Mouse (Mus musculus) neural tube, embryonic 10.5 days (tissue): ENCODE results near the gene S100a3.

Source experiments
- DNase-seq: peaks from one replicate; pipeline ENCODE4 v3.0.0-alpha.2; 2017; ENCODE audit warnings: low spot score; ENCODE audit errors: extremely low spot score

Gene S100a3

DNA sequence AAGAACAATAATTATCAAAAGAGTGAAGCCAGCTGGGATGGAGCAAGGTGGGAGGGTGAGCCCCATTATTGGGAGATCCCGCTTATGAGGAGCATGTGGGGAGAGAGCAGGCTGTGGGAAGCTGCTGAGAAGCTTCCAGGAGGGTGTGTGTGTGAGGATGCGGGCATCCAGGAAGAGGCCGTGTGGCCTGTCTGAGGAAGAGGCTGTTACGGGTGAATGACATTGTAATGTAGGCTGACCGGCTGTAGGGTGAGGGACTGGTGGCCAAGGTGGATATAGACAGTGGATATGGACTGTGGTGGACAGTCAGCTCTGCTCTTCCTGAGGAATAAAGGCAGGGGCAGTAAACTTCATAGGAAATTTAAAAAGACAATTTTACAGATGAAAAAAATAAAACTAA is 65.1 kb downstream of the S100a3 start:
- DNase-seq, result no peak

DNA sequence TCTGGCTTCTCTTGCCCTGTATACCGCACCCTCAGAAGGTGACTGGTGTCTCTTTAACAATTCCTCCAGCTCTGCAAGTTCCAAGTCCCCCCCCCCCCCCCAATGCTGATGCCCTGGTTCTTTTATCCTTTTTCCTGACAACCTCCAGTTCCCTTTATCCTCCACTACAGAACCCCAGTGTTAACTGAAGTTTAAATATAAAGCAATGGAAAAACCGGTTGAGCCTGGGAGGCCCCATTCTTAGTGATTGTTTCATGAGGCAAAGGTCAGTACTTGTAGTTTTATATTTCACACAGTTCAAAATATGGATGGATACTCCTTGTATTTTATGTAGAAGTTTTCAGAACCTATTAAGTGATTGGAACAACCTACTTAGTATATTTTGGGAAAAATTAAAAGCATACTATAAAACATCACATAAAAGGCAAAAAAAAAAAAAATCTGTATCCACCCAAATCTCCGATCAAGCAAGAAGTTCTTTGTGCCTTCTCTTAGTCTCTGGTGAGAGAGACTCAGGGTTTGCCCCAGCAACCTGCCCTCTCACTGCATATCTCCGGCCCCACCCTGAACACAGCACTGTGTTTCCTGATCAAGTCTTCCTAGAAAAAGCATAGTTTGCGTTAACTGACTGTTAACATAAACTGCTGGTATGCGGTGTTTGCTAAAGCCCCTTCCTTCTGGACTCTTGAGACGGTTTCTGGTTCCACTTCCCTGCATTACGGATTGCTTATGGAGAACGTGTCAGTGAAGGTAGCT is 66.1 kb downstream of the S100a3 start:
- no peak for DNase-seq

DNA sequence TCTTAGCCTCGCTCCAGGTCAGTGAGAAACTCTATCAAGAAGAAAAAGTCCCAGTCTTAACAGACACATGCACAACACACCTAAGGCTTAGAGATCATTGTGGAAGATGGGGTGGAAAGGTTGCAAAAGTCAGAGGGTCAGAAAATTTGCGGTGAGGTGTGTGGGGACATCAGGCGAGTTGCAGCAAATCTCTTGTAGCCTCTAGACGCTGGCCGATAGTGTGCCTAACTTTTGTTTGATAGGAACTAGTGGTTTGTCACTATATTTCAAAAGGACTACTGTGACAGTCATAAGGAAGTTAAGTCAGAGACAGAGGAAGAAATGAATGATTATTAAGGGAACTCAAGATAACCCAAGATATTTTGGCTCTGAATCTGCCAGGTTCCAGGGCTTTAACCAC is 67.0 kb downstream of the S100a3 start:
- DNase-seq, result no peak

DNA sequence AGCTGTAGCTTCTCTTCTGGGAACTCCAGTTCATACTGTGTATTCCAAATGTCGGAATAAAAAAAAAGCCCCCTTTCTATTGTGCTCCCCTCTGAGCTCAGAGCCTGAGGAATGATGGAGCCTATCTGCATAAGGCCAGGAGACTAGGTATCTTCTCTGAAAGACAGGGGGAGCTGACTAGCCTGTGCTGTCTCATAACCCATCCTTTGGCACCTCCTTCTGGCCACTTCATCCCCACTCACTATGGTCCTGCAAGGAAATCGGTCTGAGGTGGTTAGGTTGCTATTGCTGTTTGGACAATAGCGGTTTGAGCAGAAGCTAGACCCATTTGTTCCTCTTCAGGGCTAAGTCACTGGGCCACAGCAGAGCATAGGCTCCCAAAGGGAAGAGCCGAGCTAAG is 67.4 kb downstream of the S100a3 start:
- no peak for DNase-seq

DNA sequence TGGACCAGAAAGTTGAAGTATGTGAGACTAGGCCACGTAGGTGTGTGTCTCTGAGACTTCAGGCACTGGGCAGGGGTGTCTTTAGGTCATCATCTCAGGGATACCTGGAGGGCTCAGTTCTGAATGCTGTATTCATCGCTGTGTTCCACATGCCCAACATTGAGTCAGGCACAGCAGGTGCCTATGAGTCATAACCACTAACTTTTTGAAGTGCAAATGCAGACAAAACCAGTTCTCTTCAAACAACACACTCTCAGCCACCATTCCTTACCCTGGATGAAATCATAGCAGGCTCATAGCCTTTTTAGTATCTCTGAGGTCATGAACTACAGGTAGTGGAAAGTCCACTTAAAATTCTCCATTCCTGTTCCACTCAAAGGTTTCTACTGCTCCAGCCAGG is 68.9 kb downstream of the S100a3 start:
- DNase-seq, result no peak

DNA sequence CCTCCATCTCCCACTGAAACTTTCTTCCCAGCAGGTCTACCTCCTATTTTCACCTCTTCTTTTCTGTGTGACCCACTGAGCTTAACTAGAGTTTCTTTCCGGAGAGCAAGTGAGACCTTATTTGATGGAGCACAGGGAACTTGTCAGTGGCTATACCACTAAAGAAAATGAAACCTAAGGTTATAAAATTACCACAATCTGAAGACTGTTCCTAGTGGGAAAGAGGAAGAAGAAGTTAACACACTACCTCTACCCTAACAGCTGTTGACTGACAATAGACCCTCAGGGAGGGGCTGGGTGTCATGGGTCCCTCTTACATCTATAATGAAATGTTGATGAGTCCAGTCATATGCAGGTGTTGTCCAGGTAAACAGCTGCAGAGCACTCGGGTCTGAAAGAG is 71.6 kb downstream of the S100a3 start:
- DNase-seq, result no peak

DNA sequence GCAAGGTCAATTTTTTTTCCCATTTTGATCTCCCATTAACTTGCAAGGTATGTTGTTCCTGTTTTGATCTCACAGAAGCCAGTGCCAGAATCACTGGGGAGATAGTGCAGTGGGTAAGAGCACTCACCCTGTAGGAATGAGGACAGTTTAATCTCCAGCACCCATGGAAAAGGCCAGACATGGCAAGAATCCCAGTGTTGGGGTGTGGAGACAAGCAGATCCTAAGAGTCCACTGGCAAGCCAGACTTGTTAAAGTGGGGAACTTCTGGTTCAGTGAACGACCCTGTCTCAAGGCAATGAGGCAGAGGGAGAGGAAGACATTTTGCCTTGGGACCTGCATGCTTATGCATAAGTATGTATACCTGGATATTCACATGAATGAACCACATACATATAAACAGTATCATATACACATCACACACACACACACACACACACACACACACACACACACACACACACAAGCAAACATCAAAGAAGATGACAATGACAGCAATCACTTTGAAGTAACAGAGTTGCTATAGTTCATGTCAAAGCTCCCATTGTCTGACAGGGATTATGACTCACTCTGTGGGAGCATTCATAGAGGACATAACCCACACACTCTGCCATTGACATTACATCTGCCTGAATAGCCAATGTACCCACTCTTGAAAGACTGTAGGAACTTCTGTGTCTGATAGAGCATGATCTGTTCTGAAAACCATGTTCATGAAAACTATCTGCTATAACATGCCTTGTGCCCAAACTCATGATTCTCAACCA is 78.3 kb downstream of the S100a3 start:
- no peak for DNase-seq

DNA sequence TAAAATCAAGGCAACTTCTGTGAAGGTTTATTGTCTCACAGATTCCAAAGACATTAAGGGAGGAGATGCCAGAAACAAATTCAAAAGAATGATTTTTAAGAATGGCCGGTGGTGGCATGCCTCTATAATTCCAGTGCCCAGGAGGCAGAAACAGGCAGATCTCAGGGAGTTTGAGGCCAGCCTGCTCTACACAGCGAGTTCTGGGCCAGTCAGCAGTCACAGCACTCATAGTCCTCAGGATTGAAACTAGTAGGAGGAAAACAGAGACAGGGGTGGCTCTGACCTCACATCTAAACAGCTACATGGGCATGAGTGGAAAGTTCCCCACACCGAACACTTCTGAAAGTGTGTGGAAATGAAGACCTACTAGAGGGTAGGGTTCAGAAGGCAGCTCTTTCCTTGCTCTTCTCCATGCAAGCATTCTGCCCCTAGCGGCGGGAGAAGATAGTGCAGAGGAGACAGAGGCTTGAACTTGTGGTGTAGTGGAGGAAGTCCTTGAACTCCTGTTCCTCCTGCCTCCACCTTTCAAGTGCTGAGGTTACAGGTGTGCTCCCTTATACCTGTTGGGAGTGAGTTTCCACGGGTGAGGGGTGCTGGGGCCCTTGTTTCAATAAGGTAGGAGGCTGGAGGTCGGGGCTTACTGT is 79.3 kb downstream of the S100a3 start:
- DNase-seq, result peak; percentile 41

DNA sequence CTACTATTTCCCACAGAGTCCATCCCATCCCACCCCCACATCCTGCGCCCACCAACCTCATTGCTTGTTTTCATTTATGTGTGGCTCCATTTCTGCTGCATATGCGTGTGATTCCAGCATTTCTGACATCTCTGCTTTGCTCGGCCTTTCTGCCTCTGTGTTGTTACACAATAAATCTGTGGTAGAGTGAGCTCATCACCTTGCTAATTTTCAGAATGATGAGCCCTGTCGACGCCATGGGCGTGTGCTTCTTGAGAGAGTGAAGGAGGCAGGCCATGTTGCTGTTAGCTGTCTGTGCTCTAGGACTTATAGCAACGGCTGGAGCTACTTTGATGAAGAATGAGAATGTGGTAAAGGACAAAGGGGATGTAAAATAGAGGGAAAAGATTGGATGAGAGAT is 80.6 kb downstream of the S100a3 start:
- no peak for DNase-seq

DNA sequence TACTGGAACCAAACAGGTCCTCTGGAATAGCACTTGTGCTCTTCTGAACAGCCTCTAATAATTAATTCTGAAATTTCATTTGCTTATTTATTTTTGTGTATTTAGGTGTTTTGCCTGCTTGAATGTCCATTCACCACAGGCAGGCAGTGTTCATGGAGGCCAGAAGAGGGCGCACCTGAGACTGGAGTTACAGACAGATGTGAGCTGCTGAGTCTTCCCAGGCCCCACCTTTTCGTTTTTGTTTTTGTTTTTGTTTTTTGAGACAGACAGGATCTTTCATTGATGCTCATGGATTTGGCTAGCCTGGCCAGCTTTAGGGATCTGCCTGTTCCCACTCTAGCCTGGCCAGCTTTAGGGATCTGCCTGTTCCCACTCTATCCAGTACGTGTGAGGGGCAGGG is 83.8 kb downstream of the S100a3 start:
- DNase-seq, result no peak

DNA sequence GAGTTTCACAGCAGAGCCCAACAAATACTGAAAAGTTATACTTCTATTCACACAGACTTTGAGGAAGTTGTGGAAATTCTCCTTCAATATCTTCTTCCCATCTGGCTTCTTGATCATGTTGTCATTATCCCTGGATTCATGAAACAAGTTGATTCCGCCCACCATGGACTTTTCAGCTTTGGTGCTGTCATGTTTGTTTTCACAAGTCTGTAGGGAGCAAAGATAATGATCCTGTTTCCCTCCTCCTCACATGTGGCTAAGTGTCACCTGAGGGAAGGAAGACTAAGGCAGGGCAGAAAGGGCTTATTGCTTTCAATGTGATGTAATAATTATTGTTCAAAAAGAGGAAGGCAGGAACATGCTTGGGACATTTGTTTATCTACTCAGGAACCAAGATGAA is 86.9 kb downstream of the S100a3 start:
- DNase-seq, result no peak

DNA sequence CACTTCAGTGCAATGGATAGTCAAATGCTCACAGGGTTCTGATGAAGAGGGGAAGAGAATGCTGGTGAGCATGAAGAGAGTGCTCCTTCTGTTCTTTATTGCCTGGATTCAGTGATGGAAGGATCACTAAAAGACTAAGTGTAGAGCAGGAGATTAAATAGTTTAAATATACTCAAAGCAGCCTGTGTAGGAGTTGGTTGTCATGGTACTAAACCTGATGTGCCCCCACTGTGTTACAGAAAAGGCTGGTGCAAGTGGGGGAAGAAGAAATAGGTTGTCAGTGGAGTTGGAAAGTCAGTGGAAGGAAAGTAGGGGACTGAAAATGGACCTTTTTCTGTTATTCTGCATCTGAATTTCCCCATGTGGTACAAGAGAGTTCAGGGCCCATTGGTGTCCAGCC is 88.6 kb downstream of the S100a3 start:
- no peak for DNase-seq

DNA sequence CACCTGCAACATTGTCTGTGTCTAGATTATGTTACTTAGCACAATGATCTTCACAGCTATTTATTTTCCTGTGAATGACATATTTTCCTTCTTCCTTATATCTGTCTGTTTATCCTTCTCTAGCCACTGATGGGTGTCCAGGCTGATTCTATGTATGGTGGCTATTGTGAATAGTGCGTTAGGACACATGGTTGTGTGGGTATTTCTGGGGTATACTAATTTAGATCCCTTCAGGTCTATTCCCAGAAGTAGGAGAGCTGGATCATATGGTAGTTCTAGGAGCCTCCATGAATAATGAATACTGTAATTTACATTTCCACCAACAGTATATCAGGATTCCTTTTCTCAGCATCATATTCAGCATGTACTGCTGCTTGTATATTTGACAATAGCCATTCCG is 89.5 kb downstream of the S100a3 start:
- no peak for DNase-seq
